Mouse (Mus musculus): ENCODE measurements at regions not wholly inside any gene's neighbourhood (a gene's known extent, or its start where the extent isn't known, plus 50 kb on each side); places are given as distances from the start of the nearest gene placed in this dataset.

DNA sequence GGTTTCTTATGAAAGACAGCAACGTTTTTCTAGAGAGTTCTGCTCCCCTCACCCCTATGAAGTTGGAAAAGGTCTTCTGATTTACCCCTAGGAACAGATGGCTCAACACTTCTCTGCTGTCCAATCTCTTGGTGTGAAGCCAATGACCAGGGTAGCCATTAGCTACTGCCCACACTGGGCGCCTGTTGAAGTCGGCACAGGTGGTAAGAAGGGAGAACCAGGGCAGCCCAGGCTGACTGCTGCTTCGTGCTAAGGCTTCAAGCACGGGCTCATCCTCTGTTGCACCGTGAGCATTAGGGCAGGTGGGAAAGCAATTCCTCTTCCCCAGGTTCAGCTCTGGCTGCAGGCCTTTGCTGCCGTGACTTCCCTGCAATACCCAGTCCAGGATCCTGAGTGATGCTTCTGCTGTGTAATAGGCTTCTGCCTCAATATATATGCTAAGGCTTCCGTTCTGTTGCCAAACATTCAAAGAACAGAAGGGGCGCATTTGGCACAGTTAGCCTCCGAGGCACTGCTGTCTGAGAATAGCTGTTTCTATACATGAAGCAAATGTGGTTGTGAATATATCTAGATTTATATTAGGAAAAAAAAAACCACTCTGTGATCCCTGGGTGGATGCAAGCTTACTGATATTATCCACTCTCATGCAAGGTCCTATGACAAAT lies 76.4 kb upstream of the Atp5g3 start:
- no peaks in the 10 kb centered on the region for H3K9me3 ChIP-seq (ENCODE audit: low read length)
- H3K27ac ChIP-seq = no peak overlapping the region
- H3K9ac ChIP-seq (replicated peaks; ENCODE audit: low read length) = no peak overlapping the region
- TF ChIP-seq CTCF (IDR thresholded peaks at IDR 0.05; ENCODE audit: low read depth) = no peak
- no peak overlapping the region for H3K4me2 ChIP-seq (ENCODE audit: low read depth, low read length)
- H3K27me3 ChIP-seq (ENCODE audit: insufficient read depth, low read length) = no peaks in the 10 kb centered on the region
- H3K4me1 ChIP-seq (ENCODE audit: insufficient read depth, low read length) = no peaks in the 10 kb centered on the region
- WGBS = 76% methylated on average over 10 of the region's 10 CpGs
- ATAC-seq (no peak), DNase-seq (ENCODE audit: low spot score) (no peak)
- no peaks in the 10 kb centered on the region for H3K36me3 ChIP-seq (ENCODE audit: insufficient read depth, low read length)
- no peak overlapping the region for H3K4me3 ChIP-seq (ENCODE audit: low read length)

DNA sequence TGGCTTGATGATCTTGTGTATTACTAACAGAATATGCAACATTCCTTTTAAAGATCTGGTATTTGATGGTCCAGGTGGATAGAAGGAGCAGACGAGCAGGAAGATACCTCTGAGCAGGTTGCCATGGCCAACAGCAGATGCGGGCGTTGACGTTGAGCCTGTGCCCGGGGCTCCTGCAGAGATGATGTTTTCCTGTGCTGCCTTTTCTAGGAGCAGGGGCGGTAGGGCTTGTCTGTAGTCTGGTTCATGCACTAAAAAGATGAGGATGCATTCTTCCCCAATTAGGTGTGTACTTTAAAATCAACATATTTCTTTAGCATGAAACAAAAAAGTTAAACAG lies 74.8 kb upstream of the Atp5g3 start:
- H3K27me3 ChIP-seq (ENCODE audit: insufficient read depth, low read length) = no peaks in the 10 kb centered on the region
- whole genome bisulfite sequencing = 69% methylated on average over 6 of the region's 6 CpGs
- H3K27ac ChIP-seq = no peak overlapping the region
- H3K9ac ChIP-seq (replicated peaks; ENCODE audit: low read length) = no peak overlapping the region
- no peak for TF ChIP-seq CTCF (IDR thresholded peaks at IDR 0.05; ENCODE audit: low read depth)
- no peak overlapping the region for H3K4me3 ChIP-seq (ENCODE audit: low read length)
- no peaks in the 10 kb centered on the region for H3K4me1 ChIP-seq (ENCODE audit: insufficient read depth, low read length)
- H3K4me2 ChIP-seq (ENCODE audit: low read depth, low read length) = 0 out of 2 replicates have a peak overlapping the region, but pooled peaks have one; percentile 16
- DNase-seq (ENCODE audit: low spot score) (no peak), ATAC-seq (no peak)
- no peaks in the 10 kb centered on the region for H3K36me3 ChIP-seq (ENCODE audit: insufficient read depth, low read length)
- H3K9me3 ChIP-seq (ENCODE audit: low read length) = no peaks in the 10 kb centered on the region

DNA sequence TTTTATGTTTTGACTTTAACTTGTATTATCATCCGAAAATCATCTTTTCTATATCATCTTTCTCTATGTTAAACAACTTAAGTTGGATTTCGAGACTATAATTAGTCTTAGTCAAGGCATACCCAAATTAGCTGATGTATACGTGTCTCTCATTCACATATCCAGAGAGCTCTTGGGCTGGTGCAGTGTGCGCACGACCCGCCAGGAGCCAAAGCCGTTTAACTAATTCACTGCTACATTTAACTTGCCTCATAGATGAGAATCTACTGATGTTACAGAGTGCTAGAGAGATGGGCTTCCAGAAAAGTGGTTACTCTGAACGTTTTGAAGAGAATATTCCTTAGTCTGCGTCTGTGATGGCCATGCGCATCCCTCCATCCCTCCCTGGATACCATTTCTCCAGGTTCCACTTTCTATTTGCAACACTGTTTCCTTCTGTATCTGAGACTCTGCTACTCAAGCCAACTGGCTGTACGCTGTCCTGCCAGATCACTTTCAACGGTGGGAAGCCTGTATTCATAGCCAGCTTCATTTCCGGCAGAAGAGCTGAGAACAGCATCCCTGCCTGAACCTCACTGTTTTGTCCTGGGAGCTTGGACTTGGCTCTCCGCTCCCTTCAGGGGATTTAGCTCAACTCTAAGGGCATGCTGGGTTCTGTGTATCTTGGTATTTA lies 74.2 kb upstream of the Atp5g3 start:
- no peak for ATAC-seq
- DNase-seq (ENCODE audit: low spot score) = no peak
- Histone ChIP-seq H3K27ac (no peak overlapping the region), H3K4me2 (ENCODE audit: low read depth, low read length) (0 out of 2 replicates have a peak overlapping the region, but pooled peaks have one; percentile 16), H3K9ac (replicated peaks; ENCODE audit: low read length) (no peak overlapping the region), H3K9me3 (ENCODE audit: low read length) (no peaks in the 10 kb centered on the region), H3K4me3 (ENCODE audit: low read length) (no peak overlapping the region), H3K27me3 (ENCODE audit: insufficient read depth, low read length) (no peaks in the 10 kb centered on the region), H3K4me1 (ENCODE audit: insufficient read depth, low read length) (no peaks in the 10 kb centered on the region), H3K36me3 (ENCODE audit: insufficient read depth, low read length) (no peaks in the 10 kb centered on the region)
- 67% methylated on average over 14 of the region's 14 CpGs for WGBS
- TF ChIP-seq CTCF (IDR thresholded peaks at IDR 0.05; ENCODE audit: low read depth) = no peak

DNA sequence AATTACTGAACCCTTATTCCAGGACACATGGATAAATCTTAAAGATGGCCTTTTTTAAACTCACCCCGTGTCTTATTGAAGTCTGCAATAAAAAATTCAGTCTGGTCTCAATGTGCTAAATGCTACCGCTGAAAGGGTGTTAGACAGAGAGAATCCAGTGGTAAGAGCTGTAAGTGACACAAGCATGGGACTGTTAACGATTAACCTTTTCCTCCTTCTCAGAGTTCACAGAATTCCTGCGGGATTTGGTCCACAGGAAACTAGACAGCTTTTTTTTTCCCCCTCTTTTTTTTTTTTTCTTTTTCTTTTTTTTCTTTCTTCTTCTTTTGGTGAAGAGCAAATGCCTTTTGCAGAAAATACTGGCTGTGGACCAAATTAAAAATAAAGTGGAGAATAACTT lies 72.0 kb upstream of the Atp5g3 start:
- Histone ChIP-seq H3K27me3 (ENCODE audit: insufficient read depth, low read length) (0 out of 2 replicates have a peak, but pooled peaks cover 5% of the 10 kb centered on the region), H3K4me2 (ENCODE audit: low read depth, low read length) (no peak overlapping the region), H3K9ac (replicated peaks; ENCODE audit: low read length) (no peak overlapping the region), H3K4me1 (ENCODE audit: insufficient read depth, low read length) (no peaks in the 10 kb centered on the region), H3K4me3 (ENCODE audit: low read length) (no peak overlapping the region), H3K36me3 (ENCODE audit: insufficient read depth, low read length) (no peaks in the 10 kb centered on the region), H3K9me3 (ENCODE audit: low read length) (no peaks in the 10 kb centered on the region), H3K27ac (no peak overlapping the region)
- DNase-seq (ENCODE audit: low spot score) (no peak), ATAC-seq (no peak)
- no peak for TF ChIP-seq CTCF (IDR thresholded peaks at IDR 0.05; ENCODE audit: low read depth)
- WGBS = 49% methylated on average over 4 of the region's 4 CpGs

DNA sequence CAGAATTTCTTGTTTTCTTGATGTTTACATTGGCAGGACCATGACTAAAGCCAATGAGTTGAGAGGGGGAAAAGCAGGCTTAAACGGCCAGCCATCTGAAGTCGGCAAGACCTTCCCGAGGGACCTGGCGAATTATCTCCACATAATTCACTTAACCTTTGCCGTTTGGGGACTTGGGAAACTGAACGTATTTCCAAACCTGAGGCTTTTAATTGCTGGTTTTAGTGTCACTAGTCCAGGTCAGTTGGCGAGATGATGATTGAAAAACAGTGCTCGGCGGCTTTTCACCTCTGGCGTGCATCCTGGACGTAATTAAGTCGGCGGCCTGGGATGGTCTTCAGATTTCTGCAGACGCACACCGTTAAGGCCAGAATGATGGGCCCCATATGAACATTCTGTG lies 66.9 kb upstream of the Atp5g3 start:
- Histone ChIP-seq H3K27me3 (ENCODE audit: insufficient read depth, low read length) (0 out of 2 replicates have a peak, but pooled peaks cover 5% of the 10 kb centered on the region), H3K9me3 (ENCODE audit: low read length) (no peaks in the 10 kb centered on the region), H3K4me1 (ENCODE audit: insufficient read depth, low read length) (no peaks in the 10 kb centered on the region), H3K36me3 (ENCODE audit: insufficient read depth, low read length) (no peaks in the 10 kb centered on the region), H3K9ac (replicated peaks; ENCODE audit: low read length) (no peak overlapping the region), H3K4me2 (ENCODE audit: low read depth, low read length) (no peak overlapping the region), H3K27ac (no peak overlapping the region), H3K4me3 (ENCODE audit: low read length) (no peak overlapping the region)
- 66% methylated on average over 15 of the region's 15 CpGs for WGBS
- ATAC-seq (no peak), DNase-seq (ENCODE audit: low spot score) (no peak)
- no peak for TF ChIP-seq CTCF (IDR thresholded peaks at IDR 0.05; ENCODE audit: low read depth)

DNA sequence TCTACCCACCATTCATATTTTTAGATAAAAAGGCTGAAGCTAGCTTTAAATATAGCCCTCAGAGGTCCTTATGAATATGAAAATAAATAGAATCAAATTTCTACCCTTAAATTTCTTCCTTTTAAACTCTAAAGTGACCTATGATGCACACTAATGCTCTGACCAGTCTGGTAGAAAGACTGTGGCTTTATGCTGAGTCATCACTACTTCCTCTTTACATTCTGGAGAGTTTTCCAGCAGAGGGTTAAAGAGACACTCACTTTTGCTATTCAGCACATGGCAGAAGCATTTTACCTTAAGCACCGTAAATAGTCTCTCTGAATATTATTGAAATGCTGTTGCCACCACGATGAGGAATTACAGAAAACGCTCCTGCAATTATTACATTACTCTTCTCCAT lies 62.6 kb upstream of the Atp5g3 start:
- 64% methylated on average over 3 of the region's 3 CpGs for WGBS

DNA sequence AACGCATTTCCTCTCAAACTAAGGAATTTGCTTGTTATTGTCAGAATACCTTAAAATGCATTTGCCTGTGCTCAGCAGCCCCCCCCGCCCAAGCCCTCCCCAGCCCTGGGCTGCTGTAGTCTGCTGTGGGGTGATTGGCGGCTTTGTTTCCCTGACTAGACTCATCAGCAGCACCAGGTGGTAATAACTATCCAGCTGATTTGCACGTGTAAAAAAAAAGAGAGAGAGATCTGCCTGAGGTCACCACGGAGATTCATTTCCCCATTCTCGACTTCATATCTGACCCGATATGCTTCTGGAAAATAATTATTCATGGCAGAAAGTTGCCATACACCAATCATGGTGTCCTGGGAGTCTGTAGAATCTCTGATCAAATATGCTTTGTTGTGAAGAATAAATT lies 56.5 kb upstream of the Atp5g3 start:
- no peak for DNase-seq (ENCODE audit: low spot score)
- no peak for ATAC-seq
- Histone ChIP-seq H3K9ac (replicated peaks; ENCODE audit: low read length) (no peak overlapping the region), H3K4me3 (ENCODE audit: low read length) (no peak overlapping the region), H3K9me3 (ENCODE audit: low read length) (no peaks in the 10 kb centered on the region), H3K27me3 (ENCODE audit: insufficient read depth, low read length) (no peaks in the 10 kb centered on the region), H3K4me1 (ENCODE audit: insufficient read depth, low read length) (no peaks in the 10 kb centered on the region), H3K4me2 (ENCODE audit: low read depth, low read length) (no peak overlapping the region), H3K27ac (no peak overlapping the region), H3K36me3 (ENCODE audit: insufficient read depth, low read length) (no peaks in the 10 kb centered on the region)
- no peak for TF ChIP-seq CTCF (IDR thresholded peaks at IDR 0.05; ENCODE audit: low read depth)
- 53% methylated on average over 7 of the region's 7 CpGs for WGBS

More for the DNA sequence above, 62.6 kb upstream of the Atp5g3 start:
- Histone ChIP-seq H3K36me3 (ENCODE audit: insufficient read depth, low read length) (no peaks in the 10 kb centered on the region), H3K27me3 (ENCODE audit: insufficient read depth, low read length) (0 out of 2 replicates have a peak, but pooled peaks cover 2% of the 10 kb centered on the region), H3K4me1 (ENCODE audit: insufficient read depth, low read length) (no peaks in the 10 kb centered on the region), H3K4me2 (ENCODE audit: low read depth, low read length) (no peak overlapping the region), H3K27ac (no peak overlapping the region), H3K4me3 (ENCODE audit: low read length) (no peak overlapping the region), H3K9me3 (ENCODE audit: low read length) (no peaks in the 10 kb centered on the region), H3K9ac (replicated peaks; ENCODE audit: low read length) (no peak overlapping the region)
- no peak for TF ChIP-seq CTCF (IDR thresholded peaks at IDR 0.05; ENCODE audit: low read depth)
- DNase-seq (ENCODE audit: low spot score) = no peak
- ATAC-seq = no peak

Data from hindbrain, postnatal 0 days (tissue).